Mouse (Mus musculus) ovary, adult 18-20 months (tissue): Measurements from ENCODE around the gene Plcl2.

ENCODE experiments used
- DNase-seq: peaks from one replicate; pipeline ENCODE4 v3.0.0; 2022; ENCODE audit warnings: low spot score, mixed read lengths

Gene Plcl2

DNA sequence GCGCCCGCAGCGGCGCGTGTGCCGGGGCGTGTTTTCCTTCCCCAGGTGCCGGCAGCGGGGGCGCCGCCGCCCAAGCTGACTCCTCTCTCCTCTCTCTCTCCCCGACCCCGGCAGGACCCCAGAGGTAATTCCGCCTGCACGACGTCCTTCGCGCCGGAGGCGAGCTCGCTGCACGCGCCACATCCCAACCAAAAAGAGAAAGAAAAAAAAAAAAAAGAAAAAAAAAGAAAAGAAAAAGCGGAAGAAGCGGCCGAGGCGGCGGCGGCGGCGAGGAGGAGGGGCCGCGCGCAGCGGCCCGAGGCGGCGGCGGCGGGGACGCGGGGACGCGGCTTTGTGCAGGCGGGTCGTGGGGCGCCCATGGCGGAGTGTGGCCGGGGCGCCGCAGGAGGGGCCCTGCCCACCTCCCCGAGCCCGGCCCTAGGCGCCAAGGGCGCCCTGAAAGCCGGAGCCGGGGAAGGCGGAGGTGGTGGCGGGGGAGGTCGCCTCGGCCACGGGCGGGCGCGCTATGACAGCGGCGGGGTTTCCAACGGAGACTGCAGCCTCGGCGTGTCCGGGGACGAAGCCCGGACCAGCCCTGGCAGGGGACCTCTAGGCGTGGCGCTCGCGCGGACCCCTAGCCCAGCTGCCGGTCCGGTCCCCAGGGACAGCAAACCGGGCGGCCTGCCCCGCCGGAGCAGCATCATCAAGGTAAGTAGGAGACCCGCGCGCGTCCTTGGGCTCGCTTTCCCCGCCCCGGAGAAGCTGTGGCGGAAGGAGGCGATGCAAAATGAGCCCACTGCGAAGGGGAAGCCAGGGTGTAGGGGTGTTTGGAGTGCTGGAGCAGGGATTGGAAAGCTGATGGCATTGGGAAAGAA lies at the start of gene Plcl2:
TSS of gene Plcl2 (plus strand) at position 153 of the 854 bp plus-strand sequence.
- DNase-seq: peak; percentile 20

- no peak for DNase-seq
These were observed 48.9 kb upstream of the Plcl2 start for GRCm38 (mm10) chr17:50460301-50460700.

DNA sequence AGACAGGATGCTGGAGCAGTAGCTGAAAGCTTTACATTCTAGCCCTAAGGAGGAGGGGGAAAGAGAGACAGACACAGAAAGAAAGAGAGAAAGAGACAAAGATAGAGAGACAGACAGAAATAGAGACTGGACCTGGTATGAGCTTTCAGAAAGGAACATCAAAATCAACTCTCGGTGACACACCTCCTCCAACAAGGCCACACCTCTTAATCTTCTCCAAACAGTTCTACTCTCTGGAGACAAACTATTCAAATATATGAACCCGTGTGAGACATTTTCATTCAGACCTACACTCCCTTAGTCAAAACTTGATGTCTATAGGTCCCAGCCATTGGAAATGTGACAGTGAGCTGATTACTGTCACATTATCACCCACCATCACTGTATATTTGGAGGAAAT lies 41.8 kb upstream of the Plcl2 start:
- no peak for DNase-seq

GRCm38 (mm10) chr17:50469126-50469525 lies 40.1 kb upstream of the Plcl2 start:
- DNase-seq: no peak

DNA sequence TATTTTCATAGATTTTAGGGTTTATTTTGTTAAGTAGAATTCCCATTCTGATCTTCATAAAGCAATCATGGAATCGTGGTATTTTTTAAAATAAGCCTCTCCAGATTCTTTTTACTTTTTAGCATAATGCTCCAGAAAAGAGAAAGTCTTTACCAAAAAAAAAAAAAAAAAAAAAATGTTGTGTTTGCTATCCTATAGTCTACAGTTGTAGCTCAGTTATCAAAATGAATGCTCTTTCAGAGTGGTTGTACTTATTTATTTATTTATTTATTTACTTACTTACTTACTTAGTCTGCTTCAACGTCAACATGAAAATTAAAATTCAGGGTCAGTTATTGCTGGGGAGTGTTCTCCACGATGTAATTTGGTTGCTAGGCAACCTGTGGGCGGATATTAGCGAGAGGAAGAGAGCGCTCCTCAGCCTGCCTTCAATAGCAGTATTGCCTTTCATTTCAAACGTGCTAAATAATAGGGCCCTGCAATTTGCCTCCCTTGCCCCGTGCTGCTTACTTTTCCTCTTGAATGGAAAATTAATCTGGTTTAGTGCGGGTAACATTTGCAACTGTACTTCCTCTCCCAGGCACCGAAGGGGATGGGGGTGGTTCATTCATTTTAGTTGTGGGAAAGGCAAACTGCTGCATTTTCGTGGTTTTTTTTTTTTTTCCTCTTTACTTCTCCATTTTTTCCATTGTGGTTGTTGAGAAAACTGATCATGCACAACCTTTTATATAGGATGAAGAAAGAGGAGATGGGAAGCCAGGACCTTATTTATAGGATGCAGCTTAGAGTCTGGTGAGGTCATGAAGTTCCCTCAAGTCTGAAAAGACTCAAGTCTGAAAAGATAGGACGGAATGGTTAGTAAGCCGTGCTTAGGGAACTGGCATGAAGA lies 39.4 kb upstream of the Plcl2 start:
- peak; percentile 41 for DNase-seq

DNA sequence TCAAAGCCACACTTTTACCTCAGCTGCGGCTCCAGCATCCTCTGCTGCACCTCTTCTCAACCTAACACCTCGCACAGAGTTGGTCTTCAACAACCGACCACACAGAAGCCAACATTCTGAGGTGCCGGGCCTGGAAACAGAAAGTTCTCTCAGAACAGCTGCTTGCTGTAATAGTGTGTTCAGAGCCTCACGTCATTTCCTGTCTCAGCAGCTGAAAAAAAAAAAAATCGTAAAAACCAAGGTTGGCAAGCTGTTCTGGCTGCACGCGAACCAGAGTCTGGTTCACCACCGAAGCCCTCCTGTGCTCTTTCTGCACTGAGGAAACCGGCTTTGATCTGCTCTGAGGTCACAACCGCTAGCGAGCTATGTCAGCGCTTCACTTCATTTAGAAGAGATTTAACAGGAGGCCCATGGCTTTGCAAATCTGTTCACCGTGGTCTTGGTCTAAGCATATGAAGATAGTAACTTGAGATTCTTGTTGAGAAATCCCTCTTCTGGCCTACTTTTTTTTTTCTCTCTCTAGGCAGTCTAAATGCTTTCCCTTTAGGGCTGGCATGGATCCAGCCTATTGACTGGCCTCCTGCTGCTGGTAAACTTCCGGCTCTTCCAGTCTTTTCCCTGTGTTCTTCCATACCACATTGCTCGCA lies 38.6 kb upstream of the Plcl2 start:
- DNase-seq: no peak

DNA sequence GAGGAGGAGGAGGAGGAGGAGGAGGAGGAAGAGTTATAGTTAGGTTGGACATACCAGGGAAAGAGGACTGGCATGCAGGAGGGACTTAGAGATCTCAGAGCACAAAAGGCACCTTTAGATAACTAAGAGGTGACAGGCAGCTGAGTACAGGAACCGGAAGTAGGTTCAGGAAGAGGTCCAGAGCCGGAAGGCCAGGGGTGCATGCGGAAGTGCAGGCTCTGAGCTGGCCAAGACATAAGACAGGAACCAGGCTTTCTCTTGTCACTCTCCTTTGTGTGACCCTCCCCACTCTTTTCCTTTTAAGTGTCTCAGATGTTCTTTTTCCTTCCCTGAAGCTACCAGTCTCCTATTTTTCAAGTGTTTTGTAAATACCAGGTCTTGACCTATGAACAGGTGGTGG lies 38.0 kb upstream of the Plcl2 start:
- DNase-seq: no peak

DNA sequence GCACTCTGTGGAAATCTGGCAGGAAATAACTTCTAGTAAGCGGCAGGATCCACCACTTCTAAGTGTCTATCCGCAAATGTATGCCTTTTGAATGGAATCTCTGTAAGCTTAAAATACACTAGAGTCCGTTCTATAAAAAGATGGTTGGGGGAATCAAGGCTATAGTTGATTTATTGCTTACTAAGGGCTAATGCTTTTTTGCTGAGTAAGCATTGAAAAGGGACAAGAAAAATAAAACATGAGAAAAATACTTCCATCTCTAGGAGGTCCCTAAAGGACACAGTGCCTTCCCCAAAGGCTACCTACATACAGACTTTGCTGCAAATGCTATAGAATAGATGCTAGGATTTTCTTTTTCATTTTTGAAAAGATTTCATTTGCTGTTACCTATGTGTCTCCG lies 31.9 kb upstream of the Plcl2 start:
- DNase-seq: no peak

DNA sequence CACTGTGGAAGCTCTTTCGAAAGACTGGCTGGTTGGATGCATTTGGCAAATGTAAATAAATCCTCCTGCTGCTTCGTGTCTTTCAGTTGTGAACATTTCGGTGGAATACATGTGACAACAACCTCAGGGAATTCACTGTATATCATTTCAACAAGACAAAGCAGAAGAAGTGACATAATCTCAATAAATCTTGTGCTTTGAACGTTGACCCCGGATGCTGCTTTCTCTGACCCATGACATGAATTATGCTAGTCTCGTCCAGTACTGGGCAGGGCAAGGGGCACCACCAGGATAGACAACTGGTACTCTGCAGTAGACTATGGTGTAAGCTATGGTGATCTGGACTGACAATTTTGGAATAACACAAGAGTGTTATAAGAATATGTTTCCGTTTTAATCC lies 28.3 kb upstream of the Plcl2 start:
- no peak for DNase-seq

- no peak for DNase-seq
These were observed 25.5 kb upstream of the Plcl2 start for GRCm38 (mm10) chr17:50483700-50484099.

DNA sequence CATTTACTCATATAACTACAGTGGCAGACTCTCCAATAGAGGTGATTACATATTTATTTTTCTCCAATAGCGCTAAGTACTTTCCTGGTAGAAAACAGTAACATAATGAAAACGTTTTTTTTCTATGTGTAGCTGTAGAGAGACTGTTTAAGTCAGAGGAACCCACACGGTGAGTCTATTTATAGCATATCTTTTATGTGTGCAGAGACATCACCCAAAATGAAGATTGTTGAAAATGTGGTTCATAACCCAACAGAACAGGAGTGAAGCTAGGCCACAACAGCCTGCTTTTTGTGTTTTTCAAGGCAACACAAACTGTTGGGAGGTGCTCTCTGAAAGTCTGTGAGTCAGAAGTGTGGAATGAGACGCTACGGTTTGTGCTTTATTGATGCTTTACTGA lies 24.2 kb upstream of the Plcl2 start:
- no peak for DNase-seq

DNA sequence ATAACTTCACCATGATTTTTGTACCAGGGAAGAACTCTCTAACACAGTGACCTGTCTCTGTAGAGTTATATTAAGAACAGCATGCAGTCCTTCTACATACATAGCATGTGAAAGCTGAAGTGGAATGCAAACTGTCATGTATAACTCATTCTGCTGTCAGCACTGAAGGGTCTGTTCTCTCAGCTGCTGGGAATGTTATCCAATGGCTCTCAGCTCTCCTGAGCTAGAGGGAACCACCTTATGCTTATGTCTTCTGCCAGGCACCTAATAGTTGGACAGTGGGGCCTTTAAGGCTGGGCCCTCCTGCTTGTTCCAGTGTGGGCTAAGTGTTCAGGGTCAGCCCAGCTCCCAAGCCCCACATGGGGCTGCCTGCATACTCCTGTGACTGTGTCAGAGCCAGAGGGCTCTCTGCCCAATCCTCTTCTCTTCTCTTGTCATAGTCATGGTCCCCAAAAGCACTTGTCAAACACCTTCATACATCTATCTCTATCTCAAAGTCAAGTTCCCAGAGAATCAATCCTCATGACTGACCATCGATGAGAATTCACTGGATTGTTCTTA lies 22.1 kb upstream of the Plcl2 start:
- no peak for DNase-seq

- DNase-seq: no peak
These were observed 21.5 kb upstream of the Plcl2 start for GRCm38 (mm10) chr17:50487670-50488069.

GRCm38 (mm10) chr17:50488406-50488805 lies 20.8 kb upstream of the Plcl2 start:
- DNase-seq: no peak

- no peak for DNase-seq
These were observed 20.3 kb upstream of the Plcl2 start for GRCm38 (mm10) chr17:50488895-50489294.

- DNase-seq: no peak
These were observed 18.4 kb upstream of the Plcl2 start for GRCm38 (mm10) chr17:50490644-50491430.

DNA sequence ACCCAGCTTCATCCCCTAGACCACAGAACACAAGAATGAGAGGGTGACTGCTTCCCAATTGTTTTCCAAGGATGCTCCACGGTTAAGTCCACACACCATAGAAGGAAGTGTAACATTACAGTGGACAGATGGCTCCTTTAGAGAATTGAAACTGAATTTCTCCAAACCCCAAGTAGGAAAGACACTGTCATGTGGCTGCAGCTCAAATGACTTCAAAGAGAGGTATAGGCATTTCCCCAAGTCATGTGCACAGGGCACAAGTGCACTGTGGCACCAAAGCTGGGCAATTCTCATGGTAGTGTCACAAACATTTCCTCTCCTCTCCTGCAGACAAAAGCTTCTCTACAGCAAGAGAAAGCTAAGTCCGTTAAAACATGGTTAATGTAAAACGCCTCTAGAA lies 17.7 kb upstream of the Plcl2 start:
- no peak for DNase-seq

GRCm38 (mm10) chr17:50495216-50495889 lies 13.8 kb upstream of the Plcl2 start:
- DNase-seq: no peak

- DNase-seq: no peak
These were observed 11.0 kb upstream of the Plcl2 start for GRCm38 (mm10) chr17:50498062-50498697.

DNA sequence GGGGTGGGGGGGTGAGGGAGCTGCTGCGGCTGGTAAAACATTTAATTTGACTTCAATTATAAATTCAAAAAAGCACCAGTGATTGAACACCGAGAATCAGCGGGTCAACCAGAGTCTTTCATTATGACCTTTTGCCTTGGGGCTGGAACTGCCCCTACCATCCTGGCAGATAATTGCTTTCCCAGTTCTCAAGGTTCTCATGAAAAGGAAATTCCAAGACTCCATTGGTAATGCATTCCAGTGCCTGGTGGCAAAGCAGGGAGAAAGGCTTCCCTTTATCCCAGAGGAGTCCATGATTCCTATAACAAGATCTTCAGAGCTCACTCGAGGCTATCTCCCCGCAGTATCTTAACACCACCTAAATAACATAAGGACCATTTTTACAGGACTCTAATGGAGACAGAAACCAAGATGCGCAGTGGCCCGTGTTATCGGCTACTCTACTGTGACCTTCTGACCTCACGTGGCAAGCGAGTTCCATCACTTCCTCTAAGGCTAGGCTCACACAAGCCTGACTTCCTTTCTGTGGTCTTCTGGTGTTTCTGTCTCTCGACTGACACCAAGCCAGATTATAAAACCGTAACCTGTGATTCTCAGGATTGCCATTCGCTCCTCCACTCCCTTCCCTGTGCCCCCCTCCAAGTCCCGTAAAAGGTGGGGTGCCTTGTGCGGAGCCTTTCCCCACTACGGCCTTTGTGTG lies 10.0 kb upstream of the Plcl2 start:
- no peak for DNase-seq
